Mouse (Mus musculus) lung, postnatal 0 days (tissue): ENCODE measurements around the gene Arid2.

Experiments used
- CTCF ChIP-seq: IDR thresholded peaks from 2 replicates; pipeline ENCODE4 v1.5.1; 2016; ENCODE audit warnings: antibody characterized with exemption, mild to moderate bottlenecking
- EP300 ChIP-seq: IDR thresholded peaks from 2 replicates; pipeline ENCODE4 v1.6.1; 2016; ENCODE audit warnings: antibody characterized with exemption, mild to moderate bottlenecking, control low read depth

DNA sequence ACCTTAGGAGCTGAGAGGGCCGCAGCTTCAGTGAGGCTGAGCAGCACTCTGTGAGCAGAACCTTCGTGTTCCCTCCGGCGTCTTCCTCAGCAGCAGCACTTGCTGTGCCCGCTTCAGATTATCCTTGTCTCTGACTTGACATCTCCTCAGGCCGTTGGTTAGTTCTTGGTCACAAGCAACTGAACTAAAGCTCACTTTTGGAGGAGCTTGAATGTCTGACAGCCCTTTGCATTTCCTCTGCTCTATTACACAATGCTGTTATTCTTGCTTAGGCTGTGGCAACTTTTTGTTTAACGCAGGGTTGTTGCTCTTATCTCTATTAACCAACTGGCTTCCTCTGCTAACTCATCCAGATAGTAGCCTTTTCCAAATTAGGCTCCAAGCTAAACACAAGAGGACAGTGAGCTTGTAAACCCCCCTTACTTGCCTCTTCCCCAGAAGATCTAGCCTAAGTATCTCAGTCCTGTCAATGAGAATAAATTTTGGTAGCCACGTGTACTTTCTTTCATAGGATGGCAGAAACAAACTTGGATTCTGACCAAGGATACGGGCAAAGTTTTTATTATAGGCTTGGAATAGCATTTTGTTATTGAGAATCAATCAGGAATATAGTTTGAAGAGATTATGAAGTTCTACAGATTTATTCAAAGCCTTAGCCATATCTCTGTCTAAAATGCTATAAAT is 11.4 kb upstream of the Arid2 start:
- TF ChIP-seq CTCF (no peak), EP300 (no peak)
